Mouse (Mus musculus): Measurements from ENCODE around the gene Csf3. TPM values are rescaled to one million over a fixed set of nuclear protein-coding genes. Genes with fewer than 3 reads are reported as not detected.

The Csf3 gene
- polyA plus RNA-seq, 1 experiment, result 0.07 TPM

DNA sequence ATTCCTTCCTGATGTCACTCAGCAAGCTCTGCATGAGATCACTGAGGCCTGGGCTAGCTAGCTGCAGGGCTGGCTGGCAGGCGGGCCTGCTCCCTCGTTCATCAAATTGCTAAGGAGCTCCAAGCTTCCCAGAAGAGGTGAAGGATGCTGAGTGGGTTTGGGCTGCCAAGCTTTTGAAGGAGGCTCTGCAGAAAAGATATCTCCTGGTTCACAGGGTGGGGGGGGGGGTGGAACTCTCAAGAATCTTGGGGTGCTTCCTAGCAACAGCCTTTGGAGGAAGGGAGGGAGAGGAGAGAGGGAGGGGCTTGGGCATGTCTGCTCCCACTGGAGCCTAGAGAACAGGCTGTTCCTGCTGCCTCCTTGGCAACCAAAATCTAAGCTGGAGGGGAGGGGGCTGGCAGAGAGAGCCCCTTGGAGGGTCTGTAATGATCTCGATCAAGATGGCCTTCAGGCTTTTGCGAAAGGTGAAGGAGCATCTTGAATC is 37.4 kb downstream of the Csf3 start:
- H3K27me3 ChIP-seq (ENCODE audit: control insufficient read depth, insufficient read depth, low read length), result no peaks in the 10 kb centered on the region
- H3K27ac ChIP-seq (ENCODE audit: insufficient read depth, low read length), result no peak overlapping the region
- no peak for DNase-seq (ENCODE audit: low read depth in 1 of 2, low spot score in 2 of 2)
- TF ChIP-seq POLR2A (IDR thresholded peaks at IDR 0.05; ENCODE audit: low read depth, low read length) (no peak), CTCF (IDR thresholded peaks at IDR 0.05; ENCODE audit: extremely low read depth, insufficient read depth, insufficient read length, insufficient replicate concordance) (no peak)
- H3K4me1 ChIP-seq (ENCODE audit: control insufficient read depth, insufficient read depth, insufficient read length), result peaks cover 6% of the 10 kb centered on the region
- no peaks in the 10 kb centered on the region for H3K36me3 ChIP-seq (ENCODE audit: control insufficient read depth, insufficient read depth, low read length)
- WGBS, result 78% methylated on average over 4 of the region's 4 CpGs
- H3K4me3 ChIP-seq (ENCODE audit: extremely low read depth, insufficient read depth, insufficient read length), result no peak overlapping the region

- Histone ChIP-seq H3K36me3 (ENCODE audit: control insufficient read depth, insufficient read depth, low read length) (no peaks in the 10 kb centered on the region), H3K27me3 (ENCODE audit: control insufficient read depth, insufficient read depth, low read length) (no peaks in the 10 kb centered on the region), H3K4me1 (ENCODE audit: control insufficient read depth, insufficient read depth, insufficient read length) (peaks cover 6% of the 10 kb centered on the region), H3K27ac (ENCODE audit: insufficient read depth, low read length) (no peak overlapping the region), H3K4me3 (ENCODE audit: extremely low read depth, insufficient read depth, insufficient read length) (no peak overlapping the region)
- TF ChIP-seq POLR2A (IDR thresholded peaks at IDR 0.05; ENCODE audit: low read depth, low read length), result no peak
- TF ChIP-seq CTCF (IDR thresholded peaks at IDR 0.05; ENCODE audit: extremely low read depth, insufficient read depth, insufficient read length, insufficient replicate concordance), result no peak
- no peak for DNase-seq (ENCODE audit: low read depth in 1 of 2, low spot score in 2 of 2)
- 82% methylated on average over 9 of the region's 9 CpGs for WGBS
These were observed 37.9 kb downstream of the Csf3 start for GRCm38 (mm10) chr11:98738925-98739324.

GRCm38 (mm10) chr11:98740026-98740392 is 38.9 kb downstream of the Csf3 start:
- no peak for DNase-seq (ENCODE audit: low read depth in 1 of 2, low spot score in 2 of 2)
- WGBS, result 40% methylated on average over 8 of the region's 8 CpGs
- Histone ChIP-seq H3K36me3 (ENCODE audit: control insufficient read depth, insufficient read depth, low read length) (no peaks in the 10 kb centered on the region), H3K4me3 (ENCODE audit: extremely low read depth, insufficient read depth, insufficient read length) (no peak overlapping the region), H3K27ac (ENCODE audit: insufficient read depth, low read length) (no peak overlapping the region), H3K4me1 (ENCODE audit: control insufficient read depth, insufficient read depth, insufficient read length) (peaks cover 6% of the 10 kb centered on the region), H3K27me3 (ENCODE audit: control insufficient read depth, insufficient read depth, low read length) (no peaks in the 10 kb centered on the region)
- TF ChIP-seq CTCF (IDR thresholded peaks at IDR 0.05; ENCODE audit: extremely low read depth, insufficient read depth, insufficient read length, insufficient replicate concordance), result no peak

DNA sequence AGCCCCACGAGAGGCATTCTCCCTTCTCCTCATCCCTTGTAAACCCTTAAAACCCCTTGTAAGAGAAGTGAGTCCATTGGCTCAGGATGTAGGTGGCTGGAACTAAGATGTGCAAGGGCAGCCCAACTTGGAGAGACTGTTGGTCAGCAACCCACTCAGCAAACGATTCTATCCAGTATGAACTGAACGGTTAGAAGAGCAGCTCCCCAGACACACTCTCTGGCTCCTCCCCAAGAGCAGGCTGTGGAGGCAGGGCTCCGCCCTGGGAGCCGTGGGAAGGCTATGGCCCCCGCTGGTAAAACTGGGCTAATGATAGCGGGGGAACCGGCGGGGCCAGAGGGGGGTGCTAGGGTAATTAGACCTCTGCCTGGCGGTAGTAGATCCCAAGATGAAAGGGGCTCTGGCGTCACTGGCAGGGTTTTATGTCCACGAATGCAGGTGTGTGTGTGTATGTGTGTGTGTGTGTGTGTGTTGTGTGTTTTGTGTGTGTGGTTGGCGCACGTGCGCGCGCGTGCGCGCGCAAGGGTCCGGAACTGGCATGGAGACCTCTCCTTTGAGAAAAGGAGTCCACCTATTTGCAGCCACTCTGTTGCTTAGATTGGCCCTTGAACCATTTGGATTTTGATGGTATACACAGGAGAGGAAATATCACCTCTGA is 39.5 kb downstream of the Csf3 start, which contains the start of gene Thra:
Gene Thra (plus strand): TSS at position 246 of the 658 bp plus-strand sequence.
- 2% methylated on average over 22 of the region's 22 CpGs for WGBS
- no peak within 1 kb of the TSS for H3K27ac ChIP-seq (ENCODE audit: insufficient read depth, low read length)
- DNase-seq (ENCODE audit: low read depth in 1 of 2, low spot score in 2 of 2), result no peak
- TF ChIP-seq CTCF (IDR thresholded peaks at IDR 0.05; ENCODE audit: extremely low read depth, insufficient read depth, insufficient read length, insufficient replicate concordance), result no peak
- TF ChIP-seq POLR2A (IDR thresholded peaks at IDR 0.05; ENCODE audit: low read depth, low read length), result no peak
- peaks cover 6% of the 10 kb centered on the region for H3K4me1 ChIP-seq (ENCODE audit: control insufficient read depth, insufficient read depth, insufficient read length)
- no peaks in the 10 kb centered on the region for H3K36me3 ChIP-seq (ENCODE audit: control insufficient read depth, insufficient read depth, low read length)
- H3K27me3 ChIP-seq (ENCODE audit: control insufficient read depth, insufficient read depth, low read length), result no peaks in the 10 kb centered on the region
- peak within 1 kb of the TSS; percentile 76 for H3K4me3 ChIP-seq (ENCODE audit: extremely low read depth, insufficient read depth, insufficient read length)

DNA sequence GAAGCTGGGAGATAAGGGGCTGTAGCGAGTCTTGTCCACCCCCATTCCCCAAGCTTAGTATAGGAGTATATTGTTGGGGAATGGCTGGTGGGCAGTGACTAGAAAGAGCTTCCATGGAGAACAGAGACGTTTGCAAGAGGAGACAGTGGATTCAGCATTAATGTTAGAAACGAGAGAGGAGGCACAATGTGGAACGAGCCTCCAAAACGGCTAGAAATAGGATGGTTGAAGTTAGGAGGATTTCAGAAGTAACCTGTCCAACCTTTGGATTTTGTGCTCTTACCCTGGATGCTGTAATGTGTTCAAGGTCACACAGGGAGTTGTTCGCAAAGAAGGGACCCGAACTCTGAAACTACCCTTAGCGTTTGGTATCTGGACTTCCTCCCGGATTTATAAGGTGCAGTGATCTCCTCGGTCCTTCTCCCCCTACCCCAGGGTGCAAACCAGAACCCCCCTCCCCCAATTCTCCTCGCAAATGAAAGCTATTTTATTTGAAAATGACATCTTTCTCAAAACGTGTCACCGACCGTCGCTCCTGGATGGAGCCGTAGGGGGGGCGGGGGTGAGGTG is 40.1 kb downstream of the Csf3 start:
- no peak for DNase-seq (ENCODE audit: low read depth in 1 of 2, low spot score in 2 of 2)
- peaks cover 11% of the 10 kb centered on the region for H3K4me1 ChIP-seq (ENCODE audit: control insufficient read depth, insufficient read depth, insufficient read length)
- WGBS, result 1% methylated on average over 17 of the region's 17 CpGs
- H3K36me3 ChIP-seq (ENCODE audit: control insufficient read depth, insufficient read depth, low read length), result no peaks in the 10 kb centered on the region
- H3K27me3 ChIP-seq (ENCODE audit: control insufficient read depth, insufficient read depth, low read length), result no peaks in the 10 kb centered on the region
- no peak for TF ChIP-seq POLR2A (IDR thresholded peaks at IDR 0.05; ENCODE audit: low read depth, low read length)
- no peak for TF ChIP-seq CTCF (IDR thresholded peaks at IDR 0.05; ENCODE audit: extremely low read depth, insufficient read depth, insufficient read length, insufficient replicate concordance)
- H3K27ac ChIP-seq (ENCODE audit: insufficient read depth, low read length), result no peak overlapping the region
- peak overlapping the region; percentile 76 for H3K4me3 ChIP-seq (ENCODE audit: extremely low read depth, insufficient read depth, insufficient read length)

DNA sequence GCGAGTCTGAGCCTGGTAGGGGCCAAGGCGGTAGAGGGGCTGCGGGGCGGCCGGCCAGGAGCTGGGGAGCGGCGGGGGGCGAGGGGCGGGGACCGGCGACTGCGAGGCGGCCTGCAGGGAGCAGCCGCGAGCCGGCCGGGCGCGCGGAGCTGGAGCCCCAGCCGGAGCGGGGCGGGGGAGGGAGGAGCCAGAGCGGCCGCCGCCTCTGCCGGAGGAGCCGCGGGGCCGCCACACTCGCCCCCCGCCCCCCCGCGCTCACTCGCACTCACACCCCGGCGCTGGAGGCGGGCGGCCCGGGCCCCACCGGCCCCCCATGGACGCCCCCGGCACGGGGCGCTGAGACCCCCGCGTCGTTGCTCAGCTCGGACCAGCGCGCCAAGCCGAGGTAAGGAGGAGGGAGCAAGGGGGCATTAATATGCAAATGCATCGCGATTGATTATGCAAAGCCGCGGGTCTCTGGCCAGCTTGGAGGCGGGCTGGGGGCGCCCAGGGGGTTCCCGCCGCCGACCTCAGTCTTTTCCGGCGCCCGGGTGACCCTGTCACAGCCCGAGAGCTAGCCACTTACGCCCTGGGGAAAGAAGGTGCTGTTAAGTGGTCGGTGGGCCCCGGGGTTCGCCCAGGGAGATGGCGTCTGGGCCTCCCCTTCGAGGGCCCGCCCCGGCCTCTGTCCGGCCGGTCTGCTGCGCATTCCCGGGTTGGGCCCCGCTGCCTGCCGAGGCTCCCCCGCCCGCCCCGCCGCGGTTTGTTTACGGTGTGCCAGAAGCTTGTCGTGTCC is 40.7 kb downstream of the Csf3 start:
- H3K27me3 ChIP-seq (ENCODE audit: control insufficient read depth, insufficient read depth, low read length), result no peaks in the 10 kb centered on the region
- H3K4me1 ChIP-seq (ENCODE audit: control insufficient read depth, insufficient read depth, insufficient read length), result peaks cover 18% of the 10 kb centered on the region
- WGBS, result 1% methylated on average over 78 of the region's 86 CpGs
- H3K36me3 ChIP-seq (ENCODE audit: control insufficient read depth, insufficient read depth, low read length), result no peaks in the 10 kb centered on the region
- H3K4me3 ChIP-seq (ENCODE audit: extremely low read depth, insufficient read depth, insufficient read length), result peak overlapping the region; percentile 76
- no peak for TF ChIP-seq CTCF (IDR thresholded peaks at IDR 0.05; ENCODE audit: extremely low read depth, insufficient read depth, insufficient read length, insufficient replicate concordance)
- TF ChIP-seq POLR2A (IDR thresholded peaks at IDR 0.05; ENCODE audit: low read depth, low read length), result no peak
- DNase-seq (ENCODE audit: low read depth in 1 of 2, low spot score in 2 of 2), result peak; percentile 23 to 75
- H3K27ac ChIP-seq (ENCODE audit: insufficient read depth, low read length), result peak overlapping the region; percentile 71

Measured in spleen, adult 2 months (tissue).